Mouse (Mus musculus): ENCODE data around the gene Thbs2. TPM values are rescaled to one million over a fixed set of nuclear protein-coding genes. Genes with fewer than 3 reads are reported as not detected.

The Thbs2 gene
- polyA plus RNA-seq, 1 experiment: 6.4 TPM

- H3K27ac ChIP-seq (ENCODE audit: insufficient read depth, low read length): no peak overlapping the region
- H3K4me1 ChIP-seq (ENCODE audit: control insufficient read depth, insufficient read depth, insufficient read length): no peaks in the 10 kb centered on the region
- WGBS: 87% methylated on average over 2 of the region's 2 CpGs
- H3K27me3 ChIP-seq (ENCODE audit: control insufficient read depth, insufficient read depth, low read length): no peaks in the 10 kb centered on the region
- DNase-seq (ENCODE audit: low read depth in 1 of 2, low spot score in 2 of 2): no peak
- no peaks in the 10 kb centered on the region for H3K36me3 ChIP-seq (ENCODE audit: control insufficient read depth, insufficient read depth, low read length)
- TF ChIP-seq POLR2A (IDR thresholded peaks at IDR 0.05; ENCODE audit: low read depth, low read length): no peak
- no peak for TF ChIP-seq CTCF (IDR thresholded peaks at IDR 0.05; ENCODE audit: extremely low read depth, insufficient read depth, insufficient read length, insufficient replicate concordance)
- H3K4me3 ChIP-seq (ENCODE audit: extremely low read depth, insufficient read depth, insufficient read length): no peak overlapping the region
These were observed 27.6 kb downstream of the Thbs2 start for GRCm38 (mm10) chr17:14666451-14666850.

GRCm38 (mm10) chr17:14663366-14663765, 30.7 kb downstream of the Thbs2 start:
- Histone ChIP-seq H3K4me1 (ENCODE audit: control insufficient read depth, insufficient read depth, insufficient read length) (no peaks in the 10 kb centered on the region), H3K27ac (ENCODE audit: insufficient read depth, low read length) (no peak overlapping the region), H3K36me3 (ENCODE audit: control insufficient read depth, insufficient read depth, low read length) (no peaks in the 10 kb centered on the region), H3K4me3 (ENCODE audit: extremely low read depth, insufficient read depth, insufficient read length) (no peak overlapping the region), H3K27me3 (ENCODE audit: control insufficient read depth, insufficient read depth, low read length) (no peaks in the 10 kb centered on the region)
- WGBS: 74% methylated on average over 5 of the region's 5 CpGs
- DNase-seq (ENCODE audit: low read depth in 1 of 2, low spot score in 2 of 2): no peak
- no peak for TF ChIP-seq POLR2A (IDR thresholded peaks at IDR 0.05; ENCODE audit: low read depth, low read length)

- 77% methylated on average over 6 of the region's 6 CpGs for WGBS
- H3K4me1 ChIP-seq (ENCODE audit: control insufficient read depth, insufficient read depth, insufficient read length): no peaks in the 10 kb centered on the region
- no peak overlapping the region for H3K4me3 ChIP-seq (ENCODE audit: extremely low read depth, insufficient read depth, insufficient read length)
- H3K27ac ChIP-seq (ENCODE audit: insufficient read depth, low read length): no peak overlapping the region
- DNase-seq (ENCODE audit: low read depth in 1 of 2, low spot score in 2 of 2): no peak
- H3K27me3 ChIP-seq (ENCODE audit: control insufficient read depth, insufficient read depth, low read length): no peaks in the 10 kb centered on the region
- TF ChIP-seq CTCF (IDR thresholded peaks at IDR 0.05; ENCODE audit: extremely low read depth, insufficient read depth, insufficient read length, insufficient replicate concordance) (no peak), POLR2A (IDR thresholded peaks at IDR 0.05; ENCODE audit: low read depth, low read length) (no peak)
- H3K36me3 ChIP-seq (ENCODE audit: control insufficient read depth, insufficient read depth, low read length): no peaks in the 10 kb centered on the region
These were observed 31.6 kb downstream of the Thbs2 start for GRCm38 (mm10) chr17:14662409-14662808.

GRCm38 (mm10) chr17:14659746-14660145, 34.3 kb downstream of the Thbs2 start:
- Histone ChIP-seq H3K4me1 (ENCODE audit: control insufficient read depth, insufficient read depth, insufficient read length) (no peaks in the 10 kb centered on the region), H3K36me3 (ENCODE audit: control insufficient read depth, insufficient read depth, low read length) (no peaks in the 10 kb centered on the region), H3K4me3 (ENCODE audit: extremely low read depth, insufficient read depth, insufficient read length) (no peak overlapping the region), H3K27me3 (ENCODE audit: control insufficient read depth, insufficient read depth, low read length) (no peaks in the 10 kb centered on the region), H3K27ac (ENCODE audit: insufficient read depth, low read length) (no peak overlapping the region)
- TF ChIP-seq POLR2A (IDR thresholded peaks at IDR 0.05; ENCODE audit: low read depth, low read length) (no peak), CTCF (IDR thresholded peaks at IDR 0.05; ENCODE audit: extremely low read depth, insufficient read depth, insufficient read length, insufficient replicate concordance) (no peak)
- WGBS: 66% methylated on average over 4 of the region's 4 CpGs
- DNase-seq (ENCODE audit: low read depth in 1 of 2, low spot score in 2 of 2): no peak

GRCm38 (mm10) chr17:14658123-14658522, 35.9 kb downstream of the Thbs2 start:
- Histone ChIP-seq H3K27me3 (ENCODE audit: control insufficient read depth, insufficient read depth, low read length) (no peaks in the 10 kb centered on the region), H3K36me3 (ENCODE audit: control insufficient read depth, insufficient read depth, low read length) (no peaks in the 10 kb centered on the region), H3K27ac (ENCODE audit: insufficient read depth, low read length) (no peak overlapping the region), H3K4me3 (ENCODE audit: extremely low read depth, insufficient read depth, insufficient read length) (no peak overlapping the region), H3K4me1 (ENCODE audit: control insufficient read depth, insufficient read depth, insufficient read length) (no peaks in the 10 kb centered on the region)
- DNase-seq (ENCODE audit: low read depth in 1 of 2, low spot score in 2 of 2): no peak
- no peak for TF ChIP-seq POLR2A (IDR thresholded peaks at IDR 0.05; ENCODE audit: low read depth, low read length)
- TF ChIP-seq CTCF (IDR thresholded peaks at IDR 0.05; ENCODE audit: extremely low read depth, insufficient read depth, insufficient read length, insufficient replicate concordance): no peak
- WGBS: 77% methylated on average over 2 of the region's 2 CpGs

- H3K4me1 ChIP-seq (ENCODE audit: control insufficient read depth, insufficient read depth, insufficient read length): no peaks in the 10 kb centered on the region
- TF ChIP-seq CTCF (IDR thresholded peaks at IDR 0.05; ENCODE audit: extremely low read depth, insufficient read depth, insufficient read length, insufficient replicate concordance): no peak
- TF ChIP-seq POLR2A (IDR thresholded peaks at IDR 0.05; ENCODE audit: low read depth, low read length): no peak
- no peak for DNase-seq (ENCODE audit: low read depth in 1 of 2, low spot score in 2 of 2)
- no peak overlapping the region for H3K27ac ChIP-seq (ENCODE audit: insufficient read depth, low read length)
- no peaks in the 10 kb centered on the region for H3K27me3 ChIP-seq (ENCODE audit: control insufficient read depth, insufficient read depth, low read length)
- H3K36me3 ChIP-seq (ENCODE audit: control insufficient read depth, insufficient read depth, low read length): no peaks in the 10 kb centered on the region
- H3K4me3 ChIP-seq (ENCODE audit: extremely low read depth, insufficient read depth, insufficient read length): no peak overlapping the region
These were observed 36.9 kb downstream of the Thbs2 start for GRCm38 (mm10) chr17:14657123-14657522.

GRCm38 (mm10) chr17:14654981-14655380, 39.1 kb downstream of the Thbs2 start:
- Histone ChIP-seq H3K27ac (ENCODE audit: insufficient read depth, low read length) (no peak overlapping the region), H3K4me3 (ENCODE audit: extremely low read depth, insufficient read depth, insufficient read length) (no peak overlapping the region), H3K27me3 (ENCODE audit: control insufficient read depth, insufficient read depth, low read length) (no peaks in the 10 kb centered on the region), H3K36me3 (ENCODE audit: control insufficient read depth, insufficient read depth, low read length) (no peaks in the 10 kb centered on the region), H3K4me1 (ENCODE audit: control insufficient read depth, insufficient read depth, insufficient read length) (no peaks in the 10 kb centered on the region)
- 86% methylated on average over 3 of the region's 3 CpGs for WGBS
- TF ChIP-seq POLR2A (IDR thresholded peaks at IDR 0.05; ENCODE audit: low read depth, low read length): no peak
- no peak for TF ChIP-seq CTCF (IDR thresholded peaks at IDR 0.05; ENCODE audit: extremely low read depth, insufficient read depth, insufficient read length, insufficient replicate concordance)
- no peak for DNase-seq (ENCODE audit: low read depth in 1 of 2, low spot score in 2 of 2)
